Mouse (Mus musculus) ES-Bruce4 (cell line): ENCODE measurements around the gene Rcor3.

ENCODE experiments used
- CTCF ChIP-seq: IDR thresholded peaks from one replicate; pipeline ENCODE4 v1.8.1; 2011; ENCODE audit warnings: low read depth, low read length
- EP300 ChIP-seq: IDR thresholded peaks from 2 replicates; pipeline ENCODE4 v1.6.1; 2011; ENCODE audit warnings: low read depth, low read length; ENCODE audit not compliant: insufficient read depth
- POLR2A ChIP-seq: IDR thresholded peaks from one replicate; pipeline ENCODE4 v1.8.1; 2011; ENCODE audit warnings: low read length; ENCODE audit not compliant: insufficient read depth

DNA sequence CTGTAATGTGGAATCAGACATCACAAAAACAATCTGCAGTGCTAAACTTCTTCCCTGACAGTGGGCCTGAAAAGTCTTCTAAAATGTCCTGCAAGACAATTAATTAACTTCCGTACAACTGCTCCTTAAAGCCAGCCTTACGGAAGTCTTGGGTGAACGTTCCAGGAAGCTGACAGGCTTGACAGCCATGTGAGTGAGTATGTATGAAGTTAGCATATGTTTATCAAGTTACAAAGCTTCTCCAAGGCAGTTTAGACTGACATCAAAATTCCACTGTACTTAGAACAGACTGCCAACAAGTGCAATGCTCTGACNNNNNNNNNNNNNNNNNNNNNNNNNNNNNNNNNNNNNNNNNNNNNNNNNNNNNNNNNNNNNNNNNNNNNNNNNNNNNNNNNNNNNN is 84.1 kb downstream of the Rcor3 start:
- TF ChIP-seq CTCF (no peak), POLR2A (no peak), EP300 (no peak)
